Mouse (Mus musculus) bone marrow, adult 2 months (tissue): ENCODE data around the gene 1700037H04Rik. TPM values are rescaled to one million over a fixed set of nuclear protein-coding genes. Genes with fewer than 3 reads are reported as not detected.

Source experiments
- H3K27ac ChIP-seq: fragments of 200-500 bp; 2 replicates; pipeline ENCODE4 v1.5.1; 2012; ENCODE audit warnings: low read depth, mild to moderate bottlenecking, control low read depth, inconsistent platforms, low read length; ENCODE audit not compliant: control insufficient read depth, poor library complexity, insufficient read depth
- H3K4me1 ChIP-seq: fragments of 200-500 bp; 2 replicates; pipeline ENCODE4 v1.6.1; 2011; ENCODE audit warnings: low read length; ENCODE audit not compliant: control insufficient read depth, insufficient read depth
- H3K4me3 ChIP-seq: fragments of 200-500 bp; replicated peaks from 2 replicates; pipeline ENCODE3; 2011; ENCODE audit warnings: mild to moderate bottlenecking, low read depth, low read length, control low read depth; ENCODE audit not compliant: control insufficient read depth
- CTCF ChIP-seq: fragments of 200-500 bp; IDR thresholded peaks from 2 replicates; pipeline ENCODE4 v1.5.1; 2011; ENCODE audit warnings: low read length, control low read depth; ENCODE audit not compliant: control insufficient read depth, insufficient read depth
- POLR2A ChIP-seq: fragments of 200-500 bp; IDR thresholded peaks from 2 replicates; pipeline ENCODE4 v1.6.1; 2011; ENCODE audit warnings: low read depth, mild to moderate bottlenecking, control low read depth, low read length, borderline replicate concordance; ENCODE audit not compliant: control insufficient read depth
- WGBS: fragments of 180-500 bp; shearing (Covaris S2); methylation state at CpG from one replicate; pipeline ENCODE4 v1.1.7; 2018; 5-methylcytosine and 5-hydroxymethylcytosine counted together
- polyA plus RNA-seq: library from polyadenylated mRNA; stranded (reverse); fragments of >200 nt; gene quantifications from 2 replicates; pipeline ENCODE4 v1.2.4, GENCODE M21; 2011; ENCODE audit warnings: low replicate concordance; ENCODE audit not compliant: missing spikeins, insufficient read depth, insufficient read length

The 1700037H04Rik gene
- polyA plus RNA-seq, 1 experiment, result 46.9 TPM

GRCm38 (mm10) chr2:131147043-131147365, 12.9 kb downstream of the 1700037H04Rik start:
- Histone ChIP-seq H3K4me3 (no peak overlapping the region), H3K4me1 (no peaks in the 10 kb centered on the region; the same call in 1 of the 2 replicates), H3K27ac (no peak overlapping the region)
- no peak for TF ChIP-seq POLR2A
- 92% methylated on average over 8 of the region's 8 CpGs for WGBS

- TF ChIP-seq POLR2A (no peak), CTCF (no peak)
- H3K4me1 ChIP-seq, result no peaks in the 10 kb centered on the region; the same call in 1 of the 2 replicates
- 77% methylated on average over 21 of the region's 21 CpGs for WGBS
- H3K27ac ChIP-seq, result no peak overlapping the region
- H3K4me3 ChIP-seq, result no peak overlapping the region
Observed at GRCm38 (mm10) chr2:131146193-131147042, 13.5 kb downstream of the 1700037H04Rik start.

GRCm38 (mm10) chr2:131145536-131145935, 14.3 kb downstream of the 1700037H04Rik start:
- Histone ChIP-seq H3K27ac (no peak overlapping the region), H3K4me1 (no peaks in the 10 kb centered on the region; the same call in 1 of the 2 replicates), H3K4me3 (no peak overlapping the region)
- WGBS, result 62% methylated on average over 2 of the region's 2 CpGs
- TF ChIP-seq POLR2A (no peak), CTCF (no peak)

- no peak overlapping the region for H3K4me3 ChIP-seq
- 84% methylated on average over 13 of the region's 13 CpGs for WGBS
- no peak overlapping the region for H3K27ac ChIP-seq
- TF ChIP-seq POLR2A, result no peak
- TF ChIP-seq CTCF, result no peak
- no peaks in the 10 kb centered on the region; the same call in 1 of the 2 replicates for H3K4me1 ChIP-seq
Observed at GRCm38 (mm10) chr2:131145121-131145520, 14.8 kb downstream of the 1700037H04Rik start.

GRCm38 (mm10) chr2:131143007-131143780, 16.7 kb downstream of the 1700037H04Rik start:
- 90% methylated on average over 22 of the region's 22 CpGs for WGBS
- TF ChIP-seq POLR2A, result no peak
- TF ChIP-seq CTCF, result no peak
- Histone ChIP-seq H3K4me3 (no peak overlapping the region), H3K27ac (no peak overlapping the region), H3K4me1 (no peaks in the 10 kb centered on the region; the same call in 1 of the 2 replicates)

- no peaks in the 10 kb centered on the region; the same call in 1 of the 2 replicates for H3K4me1 ChIP-seq
- TF ChIP-seq CTCF (peak; percentile 76), POLR2A (no peak)
- no peak overlapping the region for H3K27ac ChIP-seq
- WGBS, result 53% methylated on average over 18 of the region's 18 CpGs
- H3K4me3 ChIP-seq, result no peak overlapping the region
Observed at GRCm38 (mm10) chr2:131142592-131142991, 17.3 kb downstream of the 1700037H04Rik start.

GRCm38 (mm10) chr2:131141336-131141986, 18.4 kb downstream of the 1700037H04Rik start:
- TF ChIP-seq CTCF (no peak), POLR2A (no peak)
- no peak overlapping the region for H3K4me3 ChIP-seq
- H3K27ac ChIP-seq, result no peak overlapping the region
- peaks cover 2% of the 10 kb centered on the region; the same call in 1 of the 2 replicates for H3K4me1 ChIP-seq
- 92% methylated on average over 8 of the region's 8 CpGs for WGBS

GRCm38 (mm10) chr2:131140533-131140905, 19.4 kb downstream of the 1700037H04Rik start:
- no peak for TF ChIP-seq CTCF
- TF ChIP-seq POLR2A, result no peak
- WGBS, result 81% methylated on average over 5 of the region's 5 CpGs
- no peak overlapping the region for H3K27ac ChIP-seq

More at GRCm38 (mm10) chr2:131140533-131140905, 19.4 kb downstream of the 1700037H04Rik start:
- Histone ChIP-seq H3K4me1 (peaks cover 2% of the 10 kb centered on the region; the same call in 1 of the 2 replicates), H3K4me3 (no peak overlapping the region)
